Mouse (Mus musculus): Measurements from ENCODE around the gene Mybphl.
A peak's percentile ranks its signal among the peaks of the same experiment; 100 is the strongest.

The Mybphl gene

GRCm38 (mm10) chr3:108411026-108411753, 46.5 kb downstream of the Mybphl start:
- peak; percentile 93 for DNase-seq

- peak; percentile 95 for DNase-seq
Measured at GRCm38 (mm10) chr3:108411754-108412121, 47.0 kb downstream of the Mybphl start.

- DNase-seq = no peak
Measured at GRCm38 (mm10) chr3:108413634-108414360, 49.1 kb downstream of the Mybphl start.

GRCm38 (mm10) chr3:108414857-108415830, 50.4 kb downstream of the Mybphl start, which contains the start of gene Celsr2:
Gene Celsr2 (minus strand): TSS chr3:108415552.
- DNase-seq = no peak

GRCm38 (mm10) chr3:108415831-108416223, 51.1 kb downstream of the Mybphl start:
- DNase-seq = peak; percentile 71

GRCm38 (mm10) chr3:108423006-108423405, 58.3 kb downstream of the Mybphl start:
- no peak for DNase-seq

GRCm38 (mm10) chr3:108423844-108424801, 59.4 kb downstream of the Mybphl start:
- peak; percentile 56 for DNase-seq

- DNase-seq = no peak
Measured at GRCm38 (mm10) chr3:108424944-108425623, 60.4 kb downstream of the Mybphl start.

GRCm38 (mm10) chr3:108425624-108426018, 60.9 kb downstream of the Mybphl start:
- DNase-seq = no peak
